Mouse (Mus musculus) myocyte (in vitro differentiated cells): ENCODE results near the gene Wdr48.

Source experiments
- CEBPB ChIP-seq: IDR thresholded peaks from 2 replicates; pipeline ENCODE4 v1.6.1; 2011; ENCODE audit warnings: mild to moderate bottlenecking, moderate library complexity; ENCODE audit not compliant: poor library complexity, insufficient read depth, severe bottlenecking
- E2F4 ChIP-seq: IDR thresholded peaks from one replicate; pipeline ENCODE4 v1.6.1; 2011; ENCODE audit warnings: mild to moderate bottlenecking, control low read depth, moderate library complexity; ENCODE audit not compliant: insufficient read depth
- MAX ChIP-seq: IDR thresholded peaks from one replicate; pipeline ENCODE4 v1.6.1; 2011; ENCODE audit warnings: low read depth, mild to moderate bottlenecking, control low read depth
- MYOG ChIP-seq, 3 experiments: IDR thresholded peaks; one replicate each; pipeline ENCODE4 v1.6.1; 2011; ENCODE audit warnings: control low read depth in 2 of 3, low read depth in 2 of 3, mild to moderate bottlenecking in 2 of 3; ENCODE audit not compliant: insufficient read length in 2 of 3, control insufficient read depth in 1 of 3, insufficient read depth in 1 of 3
- POLR2A ChIP-seq: IDR thresholded peaks from one replicate; pipeline ENCODE4 v1.6.1; 2011; ENCODE audit warnings: low read depth, mild to moderate bottlenecking, control low read depth, moderate library complexity; ENCODE audit not compliant: insufficient read length
- POLR2AphosphoS2 ChIP-seq: IDR thresholded peaks from one replicate; pipeline ENCODE4 v1.6.1; 2011; ENCODE audit warnings: low read depth, control low read depth; ENCODE audit not compliant: insufficient read length
- TCF12 ChIP-seq: IDR thresholded peaks from one replicate; pipeline ENCODE4 v1.6.1; 2011; ENCODE audit warnings: mild to moderate bottlenecking, control low read depth; ENCODE audit not compliant: poor library complexity, insufficient read depth, severe bottlenecking
- TCF3 ChIP-seq: IDR thresholded peaks from one replicate; pipeline ENCODE4 v1.6.1; 2011; ENCODE audit warnings: low read depth, control low read depth; ENCODE audit not compliant: insufficient read length
- USF1 ChIP-seq: IDR thresholded peaks from one replicate; pipeline ENCODE4 v1.6.1; 2011; ENCODE audit warnings: low read depth, mild to moderate bottlenecking, control low read depth, moderate library complexity

GRCm38 (mm10) chr9:119887144-119887901 lies 7.4 kb upstream of the Wdr48 start:
- TF ChIP-seq POLR2AphosphoS2 (no peak), USF1 (no peak), TCF3 (no peak), MAX (no peak), POLR2A (no peak), CEBPB (no peak), MYOG (IDR thresholded peaks at IDR 0.05; ENCODE audit: control insufficient read depth in 1 of 3, insufficient read depth in 1 of 3, insufficient read length in 2 of 3, low read depth in 2 of 3) (no peak), TCF12 (no peak), E2F4 (no peak)
